Mouse (Mus musculus) testis, postnatal 14 days (tissue): ENCODE data around the gene Them5.
A peak's percentile ranks its signal among the peaks of the same experiment; 100 is the strongest.

ENCODE experiments used
- DNase-seq: peaks from one replicate; pipeline ENCODE4 v3.0.0; 2021; ENCODE audit warnings: low spot score

Gene Them5

DNA sequence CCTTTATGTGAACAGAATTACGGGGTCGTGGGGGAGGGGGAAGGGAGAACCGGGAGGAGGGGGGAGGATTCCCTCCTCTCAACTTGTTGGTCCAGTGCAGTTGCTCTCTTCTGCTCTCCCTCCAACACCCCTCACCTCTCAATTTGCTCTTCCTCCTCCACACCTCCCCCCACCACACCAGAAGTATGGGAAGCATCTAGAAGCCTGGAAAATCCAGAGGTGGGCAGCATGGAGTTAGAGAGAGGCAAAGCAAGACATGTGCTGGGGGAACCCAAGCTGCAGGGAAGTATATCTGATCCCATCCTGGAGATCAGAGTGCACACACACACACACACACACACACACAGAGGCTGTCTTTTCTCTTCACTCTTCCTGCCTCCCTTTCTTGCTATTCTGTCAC is 30.1 kb downstream of the Them5 start:
- DNase-seq = no peak

- DNase-seq = peak; percentile 48
Measured at GRCm38 (mm10) chr3:94372641-94373040, 30.7 kb downstream of the Them5 start, which contains the start of gene Rorc. Gene Rorc, plus strand, starts transcription at chr3:94372794.

- no peak for DNase-seq
Measured at GRCm38 (mm10) chr3:94373090-94373489, 31.2 kb downstream of the Them5 start.

DNA sequence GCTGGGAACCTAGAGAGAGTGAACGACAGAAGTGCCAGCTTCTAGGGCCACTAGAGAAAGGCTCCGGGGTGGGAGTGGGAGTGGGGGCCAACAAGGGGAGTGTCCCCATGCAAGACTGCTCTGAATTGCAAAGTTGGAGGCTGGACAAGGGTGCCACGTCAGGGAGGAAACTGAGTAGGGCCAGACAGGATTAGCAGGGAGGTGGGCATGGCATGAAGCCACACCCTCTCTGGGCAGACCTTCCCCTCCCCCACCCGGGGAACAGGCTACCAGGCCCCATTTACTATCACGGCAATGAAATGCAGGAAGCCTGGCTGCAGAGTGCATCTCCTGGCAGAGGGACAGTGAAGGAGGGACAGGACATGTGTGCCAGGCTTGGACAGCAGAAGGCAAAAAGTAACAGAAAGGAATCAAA is 31.7 kb downstream of the Them5 start:
- peak; percentile 59 for DNase-seq

DNA sequence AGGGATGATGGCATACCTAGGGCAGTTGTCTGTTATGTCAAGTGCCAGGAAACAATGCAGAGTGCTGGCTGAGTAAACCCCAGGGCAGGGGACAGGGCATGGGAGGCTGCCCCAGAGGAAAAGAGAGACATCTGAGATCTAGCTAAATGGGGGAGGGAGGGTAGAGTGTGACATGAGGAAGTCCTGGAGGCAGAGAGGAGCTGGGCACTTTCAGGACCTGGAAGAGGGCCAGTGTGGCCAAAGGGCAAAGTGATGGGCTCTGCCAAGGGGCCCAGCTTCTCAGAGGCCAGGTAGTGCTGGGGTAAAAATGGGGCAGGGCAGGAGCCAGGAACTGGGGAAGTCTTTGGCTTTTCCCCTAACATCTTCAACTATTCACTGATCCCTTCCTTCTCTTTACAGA is 32.7 kb downstream of the Them5 start:
- no peak for DNase-seq

GRCm38 (mm10) chr3:94375146-94375545 is 33.2 kb downstream of the Them5 start:
- no peak for DNase-seq

- DNase-seq = no peak
Measured at GRCm38 (mm10) chr3:94375861-94376260, 34.0 kb downstream of the Them5 start.

DNA sequence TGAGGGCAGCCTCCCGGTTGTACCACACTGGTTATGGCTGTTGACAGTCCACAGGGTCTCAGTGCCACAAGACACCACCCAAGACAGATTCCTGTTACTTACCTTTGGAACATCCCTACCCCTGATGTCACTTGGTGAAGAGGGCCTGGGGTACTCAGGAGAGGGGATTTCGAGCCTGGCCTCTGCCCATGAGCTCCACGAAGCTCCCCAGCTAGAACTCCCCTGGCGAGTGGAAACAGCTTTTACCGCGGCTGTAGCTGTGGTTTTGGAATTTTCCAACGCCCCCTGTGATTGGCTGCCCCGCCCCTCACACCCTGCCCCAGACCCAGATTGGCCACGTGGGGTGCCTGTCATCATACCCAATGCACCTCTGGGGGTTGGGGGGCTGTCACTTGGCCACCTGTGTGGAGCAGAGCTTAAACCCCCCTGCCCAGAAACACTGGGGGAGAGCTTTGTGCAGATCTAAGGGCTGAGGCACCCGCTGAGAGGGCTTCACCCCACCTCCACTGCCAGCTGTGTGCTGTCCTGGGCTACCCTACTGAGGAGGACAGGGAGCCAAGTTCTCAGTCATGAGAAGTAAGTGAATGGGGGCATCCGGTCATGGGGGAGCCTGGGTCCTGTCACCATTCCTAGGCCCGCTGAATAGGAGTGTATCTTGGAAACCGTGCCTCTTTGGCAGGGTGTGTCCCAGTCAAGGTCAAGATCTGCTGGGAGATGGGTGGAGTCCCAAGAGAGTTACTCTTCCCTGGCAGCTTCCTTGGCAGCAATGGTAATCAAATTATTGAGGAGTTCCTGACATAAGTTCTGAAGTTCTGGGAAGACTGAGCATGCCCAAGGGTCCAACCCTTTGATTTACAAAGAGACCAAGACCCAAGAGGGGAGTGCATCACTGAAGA is 35.4 kb downstream of the Them5 start:
- no peak for DNase-seq

DNA sequence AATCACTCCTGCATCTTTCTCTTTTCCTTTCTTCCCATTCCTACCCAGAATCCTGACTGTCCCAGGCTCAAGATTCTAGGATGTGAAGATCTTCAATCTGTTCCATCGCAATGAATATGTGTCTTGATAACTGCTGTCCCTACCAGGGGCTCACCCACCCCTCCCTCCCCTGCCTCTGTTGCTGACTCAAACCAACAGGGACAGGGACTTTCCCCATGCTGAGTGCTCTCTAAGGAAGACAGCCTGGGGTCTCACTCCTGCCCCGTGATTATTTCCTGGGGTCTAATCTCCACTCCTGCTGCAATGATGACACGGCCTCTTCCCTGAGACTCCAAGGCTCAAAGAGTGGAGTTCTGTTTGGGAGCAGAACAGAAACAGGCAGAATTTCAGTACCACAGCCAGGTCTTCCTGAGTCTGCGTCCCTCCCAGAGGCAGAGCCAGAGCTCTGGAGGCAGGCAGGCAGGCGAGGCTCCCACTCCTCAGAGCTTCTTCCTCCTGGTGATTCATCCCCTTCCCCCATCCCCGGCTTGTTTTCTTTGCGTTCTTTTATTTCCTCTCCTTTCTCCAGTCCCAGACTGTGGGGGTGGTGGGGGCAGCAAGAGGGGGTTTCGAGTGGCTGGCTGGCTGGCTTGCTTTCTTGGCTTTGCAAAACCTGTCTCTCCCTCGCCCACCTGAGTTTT is 38.1 kb downstream of the Them5 start:
- DNase-seq = no peak

GRCm38 (mm10) chr3:94382308-94382707 is 40.4 kb downstream of the Them5 start:
- no peak for DNase-seq

GRCm38 (mm10) chr3:94383476-94383875 is 41.6 kb downstream of the Them5 start:
- DNase-seq = no peak

DNA sequence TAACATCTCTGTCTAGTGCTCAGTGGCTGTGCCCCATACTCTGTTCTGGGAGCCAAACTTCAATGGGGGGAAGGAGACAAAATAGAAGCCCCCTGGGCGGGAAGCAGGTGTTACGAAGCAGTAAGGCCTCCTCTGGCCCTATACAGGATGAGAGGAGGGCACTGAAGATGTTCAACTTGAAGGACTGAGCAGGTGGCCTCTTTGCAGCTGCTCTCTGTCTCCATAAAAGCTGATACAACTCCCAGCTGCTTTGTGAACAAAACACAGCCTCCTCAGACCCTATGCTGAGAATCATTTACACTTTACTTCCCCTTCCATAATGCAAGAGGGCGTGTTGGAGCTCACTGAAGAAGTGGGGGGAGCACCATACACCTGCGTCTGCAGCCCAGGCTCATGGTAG is 44.8 kb downstream of the Them5 start:
- no peak for DNase-seq

GRCm38 (mm10) chr3:94387391-94387790 is 45.5 kb downstream of the Them5 start:
- DNase-seq = no peak

DNA sequence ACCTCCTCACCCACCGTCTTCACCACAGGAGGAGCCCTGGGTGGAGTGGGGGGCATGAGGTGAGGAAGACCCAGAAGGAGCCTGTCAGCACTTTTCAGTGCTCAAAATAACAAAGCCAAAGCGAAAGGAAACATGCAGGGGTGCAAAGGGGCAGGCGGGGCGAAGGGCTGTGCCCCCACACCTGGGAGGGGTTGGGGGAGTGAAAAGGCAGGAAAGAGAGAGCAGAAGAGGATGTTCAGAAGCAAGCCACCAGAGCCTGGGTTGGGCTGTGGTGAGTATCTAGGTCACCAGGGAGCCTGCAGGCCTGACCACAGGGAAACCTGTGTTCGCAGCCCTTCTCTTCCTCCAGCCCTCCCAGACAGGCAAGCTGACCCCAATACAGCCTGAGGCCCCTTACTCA is 46.1 kb downstream of the Them5 start:
- DNase-seq = no peak

GRCm38 (mm10) chr3:94389420-94389819 is 47.5 kb downstream of the Them5 start:
- no peak for DNase-seq

- no peak for DNase-seq
Measured at GRCm38 (mm10) chr3:94391001-94391400, 49.1 kb downstream of the Them5 start.

- DNase-seq = no peak
Measured at GRCm38 (mm10) chr3:94392128-94392527, 50.2 kb downstream of the Them5 start.

- DNase-seq = no peak
Measured at GRCm38 (mm10) chr3:94393049-94393448, 51.1 kb downstream of the Them5 start.

DNA sequence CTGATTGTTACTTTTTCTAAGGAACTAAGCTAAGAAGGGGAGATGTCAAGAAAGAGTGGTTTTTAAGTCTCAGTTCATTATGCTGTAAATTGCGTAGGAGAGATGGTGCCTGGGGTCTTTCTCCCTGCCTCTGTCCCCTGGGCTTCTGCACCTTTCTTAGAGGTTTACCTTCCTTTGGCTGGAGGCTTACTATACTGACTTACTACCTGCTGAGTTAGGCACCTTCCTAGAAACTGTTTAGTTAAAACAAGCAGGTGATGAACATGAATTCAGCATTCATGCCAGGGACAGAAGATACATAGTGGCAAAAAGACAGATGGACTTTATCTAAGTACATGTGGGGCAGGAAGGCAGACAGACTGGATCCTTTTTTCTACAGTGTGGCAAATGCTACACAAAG is 54.4 kb downstream of the Them5 start:
- peak; percentile 36 for DNase-seq

GRCm38 (mm10) chr3:94396851-94397250 is 55.0 kb downstream of the Them5 start:
- no peak for DNase-seq
